Mouse (Mus musculus) fibroblast of lung, adult 2 months (primary cell): ENCODE measurements at regions not wholly inside any gene's neighbourhood (a gene's known extent, or its start where the extent isn't known, plus 50 kb on each side); places are given as distances from the start of the nearest gene placed in this dataset.

Experiments used
- DNase-seq: peaks from one replicate; pipeline ENCODE4 v3.0.0-alpha.2; 2011; ENCODE audit warnings: low read depth

DNA sequence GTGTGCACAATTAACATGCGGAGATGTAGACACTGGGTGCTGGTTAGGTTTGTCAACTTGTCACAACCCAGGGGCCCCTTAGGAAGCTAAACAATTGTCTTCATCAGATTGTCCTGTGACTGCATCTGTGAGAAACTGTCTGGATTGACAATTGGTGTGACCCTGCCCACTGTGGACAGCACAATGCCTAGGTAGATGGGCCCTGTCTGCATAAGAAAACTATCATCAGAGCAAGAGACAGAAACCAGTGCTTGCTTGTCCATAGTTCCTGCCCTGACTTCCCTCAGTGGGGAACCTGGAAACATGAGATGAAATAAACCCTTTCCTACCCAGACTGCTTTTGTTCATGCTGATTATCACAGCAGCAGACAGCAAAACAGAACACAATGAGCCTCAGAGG lies 63.5 kb upstream of the Tyw5 start:
- no peak for DNase-seq

DNA sequence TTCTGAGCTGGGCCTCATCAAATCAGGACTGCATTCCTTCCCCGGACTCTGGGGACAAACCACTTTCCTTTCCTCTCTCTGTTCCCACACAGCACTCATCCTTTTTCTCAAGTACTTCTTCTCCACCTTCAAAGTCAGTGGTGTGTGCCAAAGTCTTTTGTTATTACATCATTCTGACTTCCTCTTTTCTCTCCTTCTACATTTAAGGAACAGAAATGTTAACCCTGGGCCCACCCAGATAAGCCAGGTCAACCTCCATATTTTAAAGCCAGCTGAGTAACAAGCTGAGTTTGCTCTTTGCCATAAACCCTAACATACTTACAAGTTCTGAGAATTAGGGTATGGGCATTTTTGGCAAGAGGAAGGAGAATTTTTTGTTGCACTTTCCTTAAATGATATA lies 65.3 kb upstream of the Tyw5 start:
- DNase-seq, result no peak

DNA sequence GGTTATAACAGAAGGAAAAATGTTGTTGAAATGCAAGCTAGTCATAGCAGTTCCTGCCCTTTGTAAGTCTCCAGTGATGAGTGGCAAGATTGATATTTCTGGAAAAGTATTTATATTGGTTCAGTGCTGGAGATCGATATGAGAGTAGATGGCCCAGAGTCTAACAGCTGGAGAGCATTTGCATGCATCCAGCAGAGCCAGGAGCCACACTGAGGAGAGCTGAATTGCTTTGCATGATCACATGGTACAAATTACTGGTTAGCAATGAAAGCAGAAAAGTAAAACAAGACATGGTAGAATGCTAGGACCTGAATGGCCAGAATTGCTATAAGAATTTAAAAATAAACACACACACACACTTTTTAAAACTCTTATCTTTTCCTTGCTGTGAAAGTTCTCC lies 70.8 kb upstream of the Tyw5 start:
- DNase-seq, result no peak

- DNase-seq, result no peak
These were observed 71.2 kb upstream of the Tyw5 start for GRCm38 (mm10) chr1:57478151-57478550.

GRCm38 (mm10) chr1:57478800-57479199 lies 71.9 kb upstream of the Tyw5 start:
- DNase-seq, result no peak

DNA sequence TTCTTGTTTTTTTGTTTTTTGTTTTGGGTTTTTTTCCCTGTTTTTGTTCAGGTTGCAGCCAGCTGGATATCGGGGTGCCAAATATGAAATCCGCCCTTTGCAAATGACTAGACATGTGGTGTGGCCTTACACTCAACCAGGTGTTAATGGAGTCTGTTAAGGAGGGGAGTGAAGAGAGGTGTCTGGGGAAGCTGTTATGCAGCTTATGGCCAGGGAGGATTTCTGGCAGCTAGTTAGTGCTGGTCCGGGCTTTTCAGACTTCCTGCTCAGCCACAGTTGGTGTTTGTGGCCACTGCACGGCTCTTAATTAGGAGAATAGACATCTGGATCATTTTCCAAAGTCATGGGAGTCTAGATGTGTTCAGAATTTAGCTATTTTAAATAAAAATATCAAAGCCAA lies 72.7 kb upstream of the Tyw5 start:
- no peak for DNase-seq

- DNase-seq, result no peak
These were observed 82.3 kb upstream of the Tyw5 start for GRCm38 (mm10) chr1:57489176-57489575.

DNA sequence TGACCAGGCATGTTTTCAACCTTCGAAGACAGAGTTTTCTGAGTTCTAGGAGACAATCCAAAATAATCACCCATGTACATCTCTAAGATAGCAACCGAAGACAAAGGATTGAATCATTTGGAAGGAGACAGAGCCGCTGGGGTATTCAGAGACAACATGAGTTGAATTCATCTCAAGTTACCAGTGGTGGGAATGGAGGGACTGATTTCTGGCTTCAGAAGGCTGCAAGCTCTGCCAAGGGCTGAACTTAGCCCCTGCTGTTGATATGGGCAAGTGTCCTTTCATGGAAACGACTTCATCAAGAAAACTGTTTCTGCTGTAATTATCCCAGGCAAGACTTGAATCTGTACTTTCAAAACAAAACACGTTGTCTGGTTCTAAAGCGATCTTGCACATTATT lies 82.7 kb upstream of the Tyw5 start:
- no peak for DNase-seq

GRCm38 (mm10) chr1:57490021-57490420 lies 83.1 kb upstream of the Tyw5 start:
- DNase-seq, result no peak

DNA sequence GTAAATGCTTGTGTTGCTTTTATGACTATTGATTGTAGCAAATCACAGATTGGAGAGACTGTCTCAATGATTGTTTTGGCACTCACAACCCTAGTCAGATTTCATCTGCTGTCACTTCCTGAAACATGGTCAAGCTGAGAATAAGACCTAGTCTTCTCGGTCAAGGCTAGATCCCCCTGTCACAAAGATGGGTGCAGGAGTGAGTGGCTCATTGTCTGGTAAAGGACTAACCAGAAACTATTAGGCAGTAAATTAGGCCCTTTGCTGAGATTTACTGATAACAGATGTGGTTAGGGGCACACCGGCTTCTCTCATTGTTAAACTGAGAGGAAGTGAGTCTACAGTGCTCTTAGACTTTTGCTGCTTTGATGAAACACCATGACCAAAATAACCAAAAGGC lies 85.8 kb upstream of the Tyw5 start:
- no peak for DNase-seq

DNA sequence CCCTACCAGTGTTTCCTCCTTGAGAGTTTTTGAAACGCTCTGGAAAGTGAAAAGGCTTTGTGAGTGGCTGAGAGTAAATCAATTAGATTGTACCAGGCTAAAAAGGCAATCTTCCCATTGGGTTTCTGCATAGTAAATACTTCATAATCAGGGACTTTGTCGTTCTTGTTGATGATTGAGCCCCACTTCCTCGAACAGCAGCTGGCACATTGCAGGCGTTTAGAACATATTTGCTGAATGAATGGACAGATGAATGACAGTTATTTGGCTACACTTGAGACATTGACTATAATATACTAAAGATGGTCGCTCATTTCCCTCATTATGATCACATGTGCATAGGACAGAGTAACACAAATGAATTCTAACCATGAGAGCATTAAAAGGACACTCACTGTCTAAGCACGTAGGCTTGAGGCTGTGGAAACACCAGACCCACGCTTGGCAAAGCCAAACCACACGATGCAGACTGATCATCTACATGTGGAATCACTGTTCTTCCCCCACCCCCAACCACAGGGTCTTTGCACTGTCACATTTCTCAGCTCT lies 90.7 kb upstream of the Tyw5 start:
- DNase-seq, result no peak

- no peak for DNase-seq
These were observed 103.6 kb upstream of the Tyw5 start for GRCm38 (mm10) chr1:57510359-57511120.

- no peak for DNase-seq
These were observed 105.0 kb upstream of the Tyw5 start for GRCm38 (mm10) chr1:57511902-57512301.

GRCm38 (mm10) chr1:57512516-57512915 lies 105.6 kb upstream of the Tyw5 start:
- no peak for DNase-seq

GRCm38 (mm10) chr1:57525965-57526364 lies 119.1 kb upstream of the Tyw5 start:
- DNase-seq, result no peak

- DNase-seq, result no peak
These were observed 121.8 kb upstream of the Tyw5 start for GRCm38 (mm10) chr1:57528703-57529102.

DNA sequence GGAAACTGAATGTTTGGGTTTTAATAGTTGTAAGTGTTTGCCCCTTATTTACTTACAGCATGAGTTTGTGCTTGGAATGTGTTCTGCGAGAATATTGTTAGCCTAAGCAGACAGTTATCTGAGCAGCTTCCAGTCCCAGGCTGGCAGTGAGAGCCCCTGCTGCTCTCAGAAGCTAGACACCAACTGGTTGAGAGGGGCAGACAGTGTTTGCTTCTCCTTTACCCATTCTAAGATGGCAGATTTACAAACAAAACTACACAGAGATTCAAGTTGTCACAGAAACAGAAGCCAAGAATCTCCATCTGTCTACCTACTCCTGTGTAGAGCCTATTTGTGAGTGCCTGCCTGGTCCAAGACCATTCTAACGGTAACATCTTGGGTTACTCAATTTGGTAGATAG lies 122.4 kb upstream of the Tyw5 start:
- DNase-seq, result no peak

DNA sequence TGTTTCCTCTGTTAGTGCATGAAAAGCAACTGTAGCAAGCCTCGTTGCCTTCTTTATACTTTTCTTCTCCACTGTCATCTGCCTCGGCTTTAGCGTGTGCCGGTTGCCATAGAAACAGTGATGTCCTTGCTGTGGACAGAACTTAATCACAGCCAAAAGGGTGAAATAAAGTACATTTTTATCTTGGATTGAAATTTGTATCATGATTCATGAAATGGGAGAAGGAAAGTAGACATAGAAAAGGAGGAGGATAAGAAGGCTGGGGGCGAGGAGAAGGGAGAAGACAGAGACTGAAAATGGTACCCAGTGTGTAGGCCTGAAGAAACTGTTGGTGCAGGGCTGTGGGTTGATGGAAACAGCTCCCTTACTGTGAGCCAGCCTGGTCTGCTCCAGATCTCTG lies 130.5 kb upstream of the Tyw5 start:
- no peak for DNase-seq

- no peak for DNase-seq
These were observed 137.8 kb upstream of the Tyw5 start for GRCm38 (mm10) chr1:57544684-57545083.

- no peak for DNase-seq
These were observed 139.1 kb upstream of the Tyw5 start for GRCm38 (mm10) chr1:57545792-57546685.

- no peak for DNase-seq
These were observed 154.6 kb upstream of the Tyw5 start for GRCm38 (mm10) chr1:57561517-57561916.

DNA sequence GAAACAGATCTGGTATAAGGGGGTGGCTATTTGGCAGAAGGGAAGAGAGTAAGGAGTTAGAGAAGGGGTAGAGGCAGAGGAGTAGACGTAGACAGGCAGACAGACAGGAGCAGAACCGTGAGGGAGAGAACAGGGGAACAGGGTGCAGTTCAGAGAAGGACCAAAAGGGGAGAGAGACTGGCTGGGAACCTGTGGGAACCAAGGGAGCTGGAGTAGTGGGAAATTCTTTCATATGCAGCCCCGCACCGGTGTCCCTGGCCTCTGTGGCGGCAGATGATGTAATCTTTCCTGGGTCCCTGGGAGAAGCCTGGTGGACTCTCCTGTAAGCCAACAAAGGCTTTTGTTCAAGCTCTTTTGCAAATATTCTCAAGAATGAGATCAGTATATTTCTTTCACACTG lies 157.8 kb upstream of the Tyw5 start:
- no peak for DNase-seq

- no peak for DNase-seq
These were observed 165.2 kb upstream of the Tyw5 start for GRCm38 (mm10) chr1:57572097-57572496.
